Mouse (Mus musculus): ENCODE measurements at regions not wholly inside any gene's neighbourhood (a gene's known extent, or its start where the extent isn't known, plus 50 kb on each side); places are given as distances from the start of the nearest gene placed in this dataset.

DNA sequence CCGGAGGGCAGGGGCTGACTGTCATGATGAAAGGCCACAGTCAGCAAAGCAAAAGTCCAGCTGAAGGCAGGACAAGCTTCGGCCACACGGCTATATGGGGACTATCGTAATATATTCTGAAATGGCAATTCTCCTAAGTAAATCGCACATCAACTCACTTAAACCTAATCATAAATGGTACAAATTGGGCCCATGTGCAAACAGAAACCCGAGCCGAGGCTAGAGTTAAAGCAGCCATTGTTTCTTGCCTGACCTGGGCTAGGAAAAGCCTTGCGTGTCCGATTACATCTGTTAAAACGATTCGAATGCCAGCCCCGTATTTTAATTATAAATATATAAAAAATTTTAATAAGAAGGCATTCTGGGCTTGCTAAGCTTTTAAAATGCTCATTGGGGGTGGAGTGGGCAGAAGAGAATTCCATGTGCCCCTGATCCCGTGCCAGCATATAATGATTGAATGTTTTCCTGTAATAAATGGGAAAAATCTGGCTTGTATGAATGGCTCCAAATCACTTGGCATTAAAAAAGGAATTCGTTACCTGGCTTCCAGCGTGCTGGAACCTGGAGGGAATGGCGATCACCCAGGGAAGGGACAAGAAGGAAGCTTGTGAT, 552.7 kb upstream of the Mgmt start:
- no peaks in the 10 kb centered on the region for H3K36me3 ChIP-seq (ENCODE audit: insufficient read depth, low read length)
- H3K4me2 ChIP-seq (replicated peaks; ENCODE audit: low read depth, low read length): no peak overlapping the region
- no peak overlapping the region for H3K4me3 ChIP-seq (ENCODE audit: low read length)
- H3K27ac ChIP-seq (ENCODE audit: low read length): peak overlapping the region; percentile 83
- no peaks in the 10 kb centered on the region for H3K9me3 ChIP-seq (ENCODE audit: low read length)
- H3K27me3 ChIP-seq (ENCODE audit: insufficient read depth, low read length): no peaks in the 10 kb centered on the region
- H3K4me1 ChIP-seq (ENCODE audit: insufficient read depth, low read length): peaks cover 20% of the 10 kb centered on the region
- 59% methylated on average over 16 of the region's 16 CpGs for WGBS
- no peak overlapping the region for H3K9ac ChIP-seq (replicated peaks; ENCODE audit: low read length)
- ATAC-seq (ENCODE audit: low FRiP score, low TSS enrichment): no peak

DNA sequence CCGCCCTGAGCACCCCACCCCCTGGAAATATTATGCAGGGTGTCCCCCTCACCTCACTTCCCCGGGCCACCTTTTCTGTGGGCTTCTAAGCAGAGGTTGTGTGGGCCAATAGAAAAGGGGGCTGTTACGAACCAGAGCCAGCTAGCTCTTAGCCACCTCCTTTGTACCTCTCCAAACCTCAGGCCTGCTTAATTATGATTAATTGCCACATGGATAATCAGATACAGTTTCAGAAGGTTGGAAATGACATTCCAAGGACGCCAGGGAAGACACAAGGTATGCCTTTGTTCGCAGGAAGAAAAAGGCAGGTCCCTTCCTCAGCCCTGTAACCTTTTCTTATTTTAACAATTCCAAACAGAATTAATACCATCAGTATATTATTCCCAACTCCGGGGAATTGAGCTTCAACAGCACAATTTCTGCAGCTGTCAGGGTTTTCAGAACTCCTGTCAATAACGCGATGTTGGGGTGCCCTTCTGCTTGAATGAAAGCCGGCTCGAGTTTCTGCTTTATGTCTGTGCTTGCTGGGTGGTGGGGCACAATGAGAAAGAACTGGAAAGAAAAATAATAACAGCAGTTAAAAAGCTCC, 552.1 kb upstream of the Mgmt start:
- Histone ChIP-seq H3K4me2 (replicated peaks; ENCODE audit: low read depth, low read length) (0 out of 2 replicates have a peak overlapping the region, but pooled peaks have one; percentile 30), H3K4me1 (ENCODE audit: insufficient read depth, low read length) (peaks cover 20% of the 10 kb centered on the region), H3K27ac (ENCODE audit: low read length) (peak overlapping the region; percentile 83), H3K27me3 (ENCODE audit: insufficient read depth, low read length) (no peaks in the 10 kb centered on the region), H3K9ac (replicated peaks; ENCODE audit: low read length) (no peak overlapping the region; the same call in 1 of the 2 replicates), H3K9me3 (ENCODE audit: low read length) (no peaks in the 10 kb centered on the region), H3K36me3 (ENCODE audit: insufficient read depth, low read length) (no peaks in the 10 kb centered on the region), H3K4me3 (ENCODE audit: low read length) (no peak overlapping the region)
- ATAC-seq (ENCODE audit: low FRiP score, low TSS enrichment): no peak
- 38% methylated on average over 10 of the region's 10 CpGs for WGBS

DNA sequence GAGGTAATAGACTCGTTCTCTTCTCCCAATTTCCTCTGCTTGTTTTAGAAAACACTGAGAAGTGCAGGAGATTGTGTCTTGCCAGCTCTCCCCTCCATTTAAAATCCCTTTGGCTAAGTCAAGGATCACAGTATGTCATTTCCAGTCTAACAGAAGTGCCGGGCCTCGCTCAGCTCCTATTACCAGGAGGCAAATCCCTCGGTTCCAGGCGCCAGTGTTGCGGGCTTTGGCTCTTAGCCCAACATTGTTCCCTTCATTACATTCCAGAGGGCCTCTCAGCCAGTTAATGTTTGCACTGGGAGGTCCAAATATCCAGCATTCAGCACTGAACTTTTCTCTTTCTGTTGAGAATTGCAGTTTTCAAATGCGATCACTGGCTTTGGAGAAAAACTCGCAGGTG, 551.6 kb upstream of the Mgmt start:
- Histone ChIP-seq H3K27me3 (ENCODE audit: insufficient read depth, low read length) (no peaks in the 10 kb centered on the region), H3K9ac (replicated peaks; ENCODE audit: low read length) (no peak overlapping the region; the same call in 1 of the 2 replicates), H3K36me3 (ENCODE audit: insufficient read depth, low read length) (no peaks in the 10 kb centered on the region), H3K9me3 (ENCODE audit: low read length) (no peaks in the 10 kb centered on the region), H3K4me1 (ENCODE audit: insufficient read depth, low read length) (peaks cover 20% of the 10 kb centered on the region), H3K4me2 (replicated peaks; ENCODE audit: low read depth, low read length) (peak overlapping the region; percentile 30), H3K27ac (ENCODE audit: low read length) (peak overlapping the region; percentile 83), H3K4me3 (ENCODE audit: low read length) (no peak overlapping the region)
- WGBS: 7% methylated on average over 8 of the region's 8 CpGs
- ATAC-seq (ENCODE audit: low FRiP score, low TSS enrichment): peak; percentile 85

DNA sequence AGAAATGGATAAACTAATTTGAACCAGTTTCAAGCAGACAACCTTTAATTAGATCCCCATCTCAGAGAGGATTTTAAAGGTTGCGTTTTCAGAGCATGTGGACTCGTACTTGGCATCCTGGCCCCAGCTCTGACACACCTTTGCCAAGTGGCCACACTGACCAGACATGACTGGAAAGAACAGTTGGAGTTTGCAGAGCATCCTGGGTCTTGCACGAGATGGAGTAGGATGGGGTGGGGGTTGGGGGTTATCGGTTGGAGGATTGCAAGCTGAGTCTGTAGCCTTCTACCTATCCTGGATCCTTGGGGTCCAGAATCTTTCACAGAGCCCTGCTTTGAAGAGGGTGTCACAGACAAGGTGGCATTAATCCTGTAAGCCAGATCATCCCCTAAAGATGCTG, 550.9 kb upstream of the Mgmt start:
- Histone ChIP-seq H3K27me3 (ENCODE audit: insufficient read depth, low read length) (no peaks in the 10 kb centered on the region), H3K27ac (ENCODE audit: low read length) (peak overlapping the region; percentile 83), H3K4me2 (replicated peaks; ENCODE audit: low read depth, low read length) (peak overlapping the region; percentile 30; the same call in 1 of the 2 replicates), H3K4me3 (ENCODE audit: low read length) (no peak overlapping the region), H3K9me3 (ENCODE audit: low read length) (no peaks in the 10 kb centered on the region), H3K9ac (replicated peaks; ENCODE audit: low read length) (no peak overlapping the region), H3K4me1 (ENCODE audit: insufficient read depth, low read length) (peaks cover 20% of the 10 kb centered on the region), H3K36me3 (ENCODE audit: insufficient read depth, low read length) (no peaks in the 10 kb centered on the region)
- WGBS: 87% methylated on average over 4 of the region's 4 CpGs
- no peak for ATAC-seq (ENCODE audit: low FRiP score, low TSS enrichment)

DNA sequence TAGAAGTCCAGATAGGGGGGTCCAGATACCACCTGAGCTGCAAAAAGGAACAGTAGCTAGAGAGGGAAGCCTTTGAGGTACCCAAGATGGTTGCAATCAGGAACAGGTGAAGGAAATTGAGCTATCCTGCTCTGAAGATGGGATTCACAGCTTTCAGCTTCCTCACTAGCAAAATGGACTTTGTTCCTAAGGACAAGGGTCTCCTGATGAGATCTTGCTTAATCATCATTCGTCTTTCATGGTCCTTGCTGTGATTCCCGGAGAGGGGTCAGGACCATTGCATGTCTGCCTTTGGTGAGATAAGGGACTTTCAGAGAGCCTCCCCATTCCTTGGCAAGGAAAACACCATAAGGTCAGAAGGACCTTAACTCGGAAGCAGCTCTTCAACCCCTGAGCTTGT, 549.4 kb upstream of the Mgmt start:
- Histone ChIP-seq H3K36me3 (ENCODE audit: insufficient read depth, low read length) (no peaks in the 10 kb centered on the region), H3K4me3 (ENCODE audit: low read length) (no peak overlapping the region), H3K27ac (ENCODE audit: low read length) (no peak overlapping the region), H3K4me1 (ENCODE audit: insufficient read depth, low read length) (peaks cover 20% of the 10 kb centered on the region), H3K4me2 (replicated peaks; ENCODE audit: low read depth, low read length) (no peak overlapping the region), H3K9me3 (ENCODE audit: low read length) (no peaks in the 10 kb centered on the region), H3K9ac (replicated peaks; ENCODE audit: low read length) (no peak overlapping the region), H3K27me3 (ENCODE audit: insufficient read depth, low read length) (no peaks in the 10 kb centered on the region)
- no peak for ATAC-seq (ENCODE audit: low FRiP score, low TSS enrichment)
- WGBS: 80% methylated on average over 3 of the region's 3 CpGs

DNA sequence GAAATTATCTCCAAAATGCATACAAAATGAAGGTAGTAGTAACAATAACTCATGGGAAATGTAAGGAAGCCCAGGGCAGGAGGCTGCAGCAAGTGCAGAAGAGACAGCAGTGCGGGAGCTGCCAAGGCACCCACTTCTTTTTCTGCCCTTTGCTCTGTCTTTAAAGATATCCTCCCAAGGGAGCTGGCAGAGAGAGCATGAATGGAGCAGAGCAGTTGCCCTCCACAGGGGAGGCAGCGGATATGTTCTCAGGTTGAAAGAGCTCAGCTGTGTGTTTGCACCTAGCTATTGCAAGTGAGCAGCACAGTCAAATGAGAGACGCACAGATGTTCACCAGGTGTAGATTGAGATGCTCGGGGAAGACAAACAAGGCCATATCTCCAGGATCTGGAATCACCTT, 547.9 kb upstream of the Mgmt start:
- Histone ChIP-seq H3K9ac (replicated peaks; ENCODE audit: low read length) (no peak overlapping the region), H3K4me1 (ENCODE audit: insufficient read depth, low read length) (peaks cover 20% of the 10 kb centered on the region), H3K9me3 (ENCODE audit: low read length) (no peaks in the 10 kb centered on the region), H3K4me2 (replicated peaks; ENCODE audit: low read depth, low read length) (no peak overlapping the region), H3K36me3 (ENCODE audit: insufficient read depth, low read length) (no peaks in the 10 kb centered on the region), H3K27ac (ENCODE audit: low read length) (no peak overlapping the region), H3K27me3 (ENCODE audit: insufficient read depth, low read length) (no peaks in the 10 kb centered on the region), H3K4me3 (ENCODE audit: low read length) (no peak overlapping the region)
- no peak for ATAC-seq (ENCODE audit: low FRiP score, low TSS enrichment)
- 73% methylated on average over 4 of the region's 4 CpGs for WGBS

DNA sequence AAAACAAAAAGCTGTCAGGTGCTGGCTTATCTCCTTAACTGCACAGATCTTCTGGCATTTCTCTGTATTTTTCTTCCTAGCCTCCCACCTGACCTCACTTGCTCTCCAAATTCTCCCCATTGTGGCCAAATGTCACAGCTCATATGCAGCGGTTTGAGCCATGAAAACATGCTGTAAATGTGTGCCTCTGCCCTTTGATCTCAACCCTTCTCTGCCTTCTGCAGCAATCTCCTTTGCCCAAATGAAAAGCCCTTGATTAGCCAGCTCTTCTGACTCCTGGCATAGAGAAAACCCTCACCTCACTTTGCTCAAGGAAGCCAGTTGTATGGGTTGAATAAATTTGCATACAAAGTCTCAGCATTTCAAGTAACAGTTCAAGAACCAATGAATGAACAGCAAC, 546.1 kb upstream of the Mgmt start:
- Histone ChIP-seq H3K4me2 (replicated peaks; ENCODE audit: low read depth, low read length) (no peak overlapping the region), H3K4me1 (ENCODE audit: insufficient read depth, low read length) (peaks cover 5% of the 10 kb centered on the region), H3K4me3 (ENCODE audit: low read length) (no peak overlapping the region), H3K27me3 (ENCODE audit: insufficient read depth, low read length) (no peaks in the 10 kb centered on the region), H3K27ac (ENCODE audit: low read length) (no peak overlapping the region), H3K9ac (replicated peaks; ENCODE audit: low read length) (no peak overlapping the region), H3K36me3 (ENCODE audit: insufficient read depth, low read length) (no peaks in the 10 kb centered on the region), H3K9me3 (ENCODE audit: low read length) (no peaks in the 10 kb centered on the region)
- no peak for ATAC-seq (ENCODE audit: low FRiP score, low TSS enrichment)
- WGBS: 28% methylated on average over 1 of the region's 1 CpGs

DNA sequence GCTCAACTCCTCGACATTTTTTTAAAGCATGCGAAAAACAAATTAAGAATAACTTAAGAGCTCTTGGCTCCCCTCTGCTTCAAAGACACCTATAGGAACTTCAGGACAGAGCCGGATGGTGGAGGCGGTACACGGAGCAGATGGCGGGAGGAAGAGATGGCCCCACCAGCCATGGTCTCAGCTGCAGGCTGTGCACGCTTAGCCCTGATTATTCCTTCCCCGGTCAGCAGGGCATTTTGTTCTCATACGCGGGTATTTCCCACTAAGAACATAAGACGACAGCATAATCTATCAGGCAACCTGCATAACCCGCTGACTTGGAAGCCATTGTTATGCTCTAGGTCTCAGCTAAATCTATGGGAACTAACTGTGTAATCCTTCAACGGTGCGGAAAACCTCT, 544.8 kb upstream of the Mgmt start:
- no peak for ATAC-seq (ENCODE audit: low FRiP score, low TSS enrichment)
- Histone ChIP-seq H3K27ac (ENCODE audit: low read length) (no peak overlapping the region), H3K9ac (replicated peaks; ENCODE audit: low read length) (no peak overlapping the region), H3K9me3 (ENCODE audit: low read length) (no peaks in the 10 kb centered on the region), H3K27me3 (ENCODE audit: insufficient read depth, low read length) (no peaks in the 10 kb centered on the region), H3K4me3 (ENCODE audit: low read length) (no peak overlapping the region), H3K4me2 (replicated peaks; ENCODE audit: low read depth, low read length) (no peak overlapping the region), H3K4me1 (ENCODE audit: insufficient read depth, low read length) (no peaks in the 10 kb centered on the region), H3K36me3 (ENCODE audit: insufficient read depth, low read length) (no peaks in the 10 kb centered on the region)
- 90% methylated on average over 14 of the region's 14 CpGs for WGBS

DNA sequence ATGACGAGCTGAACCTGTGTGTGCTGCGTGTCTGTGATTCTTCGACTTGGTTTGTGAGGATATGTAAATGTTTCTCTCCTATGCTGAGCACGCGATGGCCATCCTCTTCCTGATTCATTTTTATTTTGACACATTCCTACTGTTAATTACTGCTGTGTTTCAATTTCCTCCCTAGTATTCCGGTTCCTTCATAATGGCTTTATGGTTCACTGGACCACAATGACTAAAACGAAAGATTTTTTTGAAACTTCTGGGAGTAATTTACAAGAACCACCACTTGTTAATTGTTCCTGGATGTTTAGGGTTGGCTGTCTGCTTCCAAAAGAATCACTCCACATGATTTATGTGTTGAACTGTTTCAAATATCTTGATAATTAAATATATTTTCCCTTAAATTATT, 537.4 kb upstream of the Mgmt start:
- ATAC-seq (ENCODE audit: low FRiP score, low TSS enrichment): no peak
- H3K4me1 ChIP-seq (ENCODE audit: insufficient read depth, low read length): no peaks in the 10 kb centered on the region; the same call in 1 of the 2 replicates
- H3K4me3 ChIP-seq (ENCODE audit: low read length): no peak overlapping the region
- no peak overlapping the region for H3K4me2 ChIP-seq (replicated peaks; ENCODE audit: low read depth, low read length)
- WGBS: 24% methylated on average over 7 of the region's 7 CpGs
- no peaks in the 10 kb centered on the region for H3K27me3 ChIP-seq (ENCODE audit: insufficient read depth, low read length)
- H3K9ac ChIP-seq (replicated peaks; ENCODE audit: low read length): no peak overlapping the region
- no peak overlapping the region for H3K27ac ChIP-seq (ENCODE audit: low read length)
- no peaks in the 10 kb centered on the region for H3K9me3 ChIP-seq (ENCODE audit: low read length)
- H3K36me3 ChIP-seq (ENCODE audit: insufficient read depth, low read length): no peaks in the 10 kb centered on the region

DNA sequence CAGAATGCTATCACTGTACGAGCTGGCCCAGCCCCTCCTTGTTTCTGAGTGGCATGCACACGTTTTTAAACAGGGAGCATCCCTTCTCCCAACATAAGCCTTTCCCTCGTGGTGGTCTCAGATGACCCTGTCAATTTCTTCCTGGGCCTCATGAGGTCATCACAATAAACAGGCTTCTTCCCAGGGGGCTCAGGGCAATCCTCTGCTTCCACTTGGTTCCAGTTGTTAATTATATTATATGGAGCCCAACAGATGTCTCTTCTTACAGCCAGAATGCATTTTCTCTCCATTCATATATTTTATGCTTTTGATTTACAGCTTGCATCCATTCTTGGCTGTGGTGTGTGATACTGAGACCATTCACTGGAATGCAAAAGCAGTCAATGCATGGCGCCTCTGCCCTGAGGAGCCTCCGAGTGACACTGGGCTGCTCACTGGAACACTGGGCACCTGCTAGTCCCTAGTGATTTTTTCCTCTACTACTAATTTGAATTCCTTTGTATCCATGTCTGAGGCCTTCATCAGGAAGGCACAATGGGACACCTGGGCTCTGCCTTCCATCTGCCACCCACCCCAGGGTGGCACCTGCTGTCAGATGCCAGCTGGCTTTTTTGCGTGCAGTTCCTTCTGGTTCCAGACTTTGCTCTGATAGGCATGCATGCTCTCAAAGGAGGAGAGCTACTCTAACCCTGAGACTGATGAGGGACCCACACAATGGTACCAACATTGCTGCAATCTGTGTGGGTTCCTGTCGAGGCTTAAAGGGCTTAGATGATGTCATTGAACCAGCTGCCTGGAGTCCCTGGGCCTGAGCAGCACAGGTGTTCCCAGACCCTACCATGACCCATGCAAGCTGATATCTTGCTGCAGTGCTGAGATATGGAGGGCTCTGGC, 528.8 kb upstream of the Mgmt start:
- 40% methylated on average over 7 of the region's 7 CpGs for WGBS
- Histone ChIP-seq H3K4me2 (replicated peaks; ENCODE audit: low read depth, low read length) (no peak overlapping the region), H3K27me3 (ENCODE audit: insufficient read depth, low read length) (no peaks in the 10 kb centered on the region), H3K9me3 (ENCODE audit: low read length) (no peaks in the 10 kb centered on the region), H3K9ac (replicated peaks; ENCODE audit: low read length) (no peak overlapping the region), H3K27ac (ENCODE audit: low read length) (no peak overlapping the region), H3K36me3 (ENCODE audit: insufficient read depth, low read length) (no peaks in the 10 kb centered on the region), H3K4me1 (ENCODE audit: insufficient read depth, low read length) (no peaks in the 10 kb centered on the region), H3K4me3 (ENCODE audit: low read length) (no peak overlapping the region)
- ATAC-seq (ENCODE audit: low FRiP score, low TSS enrichment): no peak

Measured in kidney, embryonic 16.5 days (tissue).